Mouse (Mus musculus) lung, adult 2 months (tissue): ENCODE results near the gene Glis1. TPM values are rescaled to one million over a fixed set of nuclear protein-coding genes. Genes with fewer than 3 reads are reported as not detected.

Experiments used
- DNase-seq: peaks from one replicate; pipeline ENCODE4 v3.0.0; 2022
- H3K4me1 ChIP-seq: fragments of 200-500 bp; 2 replicates; pipeline ENCODE4 v1.6.1; 2011; ENCODE audit warnings: low read length; ENCODE audit not compliant: control insufficient read depth, insufficient read depth
- H3K4me3 ChIP-seq: fragments of 200-500 bp; replicated peaks from 2 replicates; pipeline ENCODE3; 2011; ENCODE audit warnings: low read depth, mild to moderate bottlenecking, control low read depth, low read length; ENCODE audit errors: extremely low read depth
- CTCF ChIP-seq: fragments of 200-500 bp; IDR thresholded peaks from 2 replicates; pipeline ENCODE4 v1.5.1; 2011; ENCODE audit warnings: mild to moderate bottlenecking, low read length, control low read depth; ENCODE audit not compliant: insufficient read depth
- POLR2A ChIP-seq: fragments of 200-500 bp; IDR thresholded peaks from 2 replicates; pipeline ENCODE4 v1.6.1; 2011; ENCODE audit warnings: low read depth, mild to moderate bottlenecking, control low read depth, low read length, borderline replicate concordance; ENCODE audit errors: extremely low read depth
- WGBS: fragments of 180-500 bp; shearing (Covaris S2); methylation state at CpG from one replicate; pipeline ENCODE4 v1.1.7; 2018; 5-methylcytosine and 5-hydroxymethylcytosine counted together
- polyA plus RNA-seq: library from polyadenylated mRNA; depleted of rRNA; stranded (reverse); fragments of >200 nt; gene quantifications from 2 replicates; pipeline ENCODE4 v1.2.3, GENCODE M21; 2012

The Glis1 gene
- polyA plus RNA-seq, 1 experiment: 0.78 TPM

DNA sequence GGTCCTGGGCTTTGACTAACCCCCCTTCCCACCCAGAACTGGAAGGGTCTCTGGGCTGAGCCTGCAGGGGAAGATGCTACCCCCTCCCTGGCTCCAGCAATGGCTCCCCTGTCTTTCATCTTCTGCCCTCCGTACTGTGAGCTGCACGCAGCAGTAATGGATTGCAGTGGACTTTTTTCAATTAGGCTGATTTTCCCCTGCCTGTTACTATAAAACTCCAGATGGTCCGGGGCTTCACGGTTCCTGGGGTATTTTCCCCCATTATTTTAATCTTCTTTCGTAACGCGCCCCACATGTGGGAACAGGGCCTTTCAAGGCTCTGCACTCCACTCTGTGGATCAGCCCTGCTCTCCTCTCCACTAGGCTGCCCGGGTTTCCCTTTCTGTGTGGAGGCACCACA is 175.4 kb downstream of the Glis1 start:
- 92% methylated on average over 8 of the region's 8 CpGs for WGBS
- no peak for DNase-seq
- no peak overlapping the region for H3K4me3 ChIP-seq
- H3K4me1 ChIP-seq: no peaks in the 10 kb centered on the region
- TF ChIP-seq CTCF (no peak), POLR2A (no peak)

- Histone ChIP-seq H3K4me1 (no peaks in the 10 kb centered on the region), H3K4me3 (no peak overlapping the region)
- no peak for TF ChIP-seq CTCF
- no peak for TF ChIP-seq POLR2A
- DNase-seq: no peak
- 58% methylated on average over 9 of the region's 9 CpGs for WGBS
These were observed 177.7 kb downstream of the Glis1 start for GRCm38 (mm10) chr4:107611888-107612650.

DNA sequence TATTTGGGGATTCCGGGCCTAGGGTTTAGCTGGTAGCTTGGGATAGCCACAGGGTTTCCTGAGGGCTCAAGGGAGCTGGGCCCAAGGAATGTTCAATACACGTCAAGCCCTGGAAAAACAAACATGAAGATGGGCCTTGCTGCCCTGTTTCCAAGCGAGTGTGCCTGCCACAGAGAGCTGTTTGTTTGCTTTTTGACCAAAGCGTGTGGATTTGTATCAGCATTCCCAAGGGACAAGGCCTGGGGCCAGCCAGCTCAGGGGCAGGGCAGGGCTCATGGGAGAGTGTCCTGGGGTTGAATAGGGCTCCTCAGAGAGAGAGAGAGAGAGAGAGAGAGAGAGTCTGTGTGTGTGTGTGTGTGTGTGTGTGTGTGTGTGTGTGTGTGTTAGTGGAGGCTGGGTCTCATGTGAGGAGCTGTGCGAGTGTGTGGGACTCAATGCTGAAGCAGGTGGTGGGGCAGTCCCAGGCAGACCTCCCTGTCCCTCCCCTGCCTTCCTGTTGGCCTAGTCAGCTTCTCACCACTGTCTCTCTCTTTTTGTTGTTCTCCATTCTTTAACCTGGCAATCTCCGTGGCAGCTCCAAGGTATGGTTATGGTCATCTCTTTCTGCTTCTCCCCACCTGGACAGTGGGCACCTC is 183.3 kb downstream of the Glis1 start:
- Histone ChIP-seq H3K4me3 (no peak overlapping the region), H3K4me1 (no peaks in the 10 kb centered on the region)
- WGBS: 53% methylated on average over 6 of the region's 6 CpGs
- no peak for DNase-seq
- TF ChIP-seq POLR2A (no peak), CTCF (no peak)

- no peaks in the 10 kb centered on the region for H3K4me1 ChIP-seq
- TF ChIP-seq CTCF: no peak
- no peak for TF ChIP-seq POLR2A
- no peak for DNase-seq
- WGBS: 92% methylated on average over 7 of the region's 7 CpGs
- H3K4me3 ChIP-seq: no peak overlapping the region
These were observed 185.1 kb downstream of the Glis1 start for GRCm38 (mm10) chr4:107619487-107619886.

GRCm38 (mm10) chr4:107621366-107621765 is 187.0 kb downstream of the Glis1 start:
- Histone ChIP-seq H3K4me1 (no peaks in the 10 kb centered on the region), H3K4me3 (no peak overlapping the region)
- DNase-seq: no peak
- no peak for TF ChIP-seq POLR2A
- no peak for TF ChIP-seq CTCF
- 65% methylated on average over 5 of the region's 5 CpGs for whole genome bisulfite sequencing

DNA sequence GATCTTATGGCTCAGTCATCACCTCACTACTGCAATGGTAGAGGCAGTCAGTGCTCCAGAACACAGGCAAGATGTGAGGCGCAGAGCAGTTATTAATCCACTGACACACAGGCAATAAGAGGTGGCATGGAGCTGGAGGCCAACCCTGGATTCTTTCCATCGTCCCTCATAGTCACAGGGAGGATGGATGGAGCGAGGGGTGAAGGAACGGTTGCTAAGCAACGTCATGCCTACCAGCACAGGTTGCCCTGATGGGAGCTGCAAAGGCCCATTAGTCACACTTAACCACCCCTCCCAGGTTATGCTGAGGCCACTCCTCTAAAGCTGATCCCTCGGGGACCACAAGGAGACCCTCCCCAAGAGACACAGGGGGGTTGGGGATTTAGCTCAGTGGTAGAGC is 187.9 kb downstream of the Glis1 start:
- no peak for DNase-seq
- H3K4me1 ChIP-seq: no peaks in the 10 kb centered on the region
- WGBS: 69% methylated on average over 6 of the region's 6 CpGs
- no peak overlapping the region for H3K4me3 ChIP-seq
- no peak for TF ChIP-seq CTCF
- no peak for TF ChIP-seq POLR2A

DNA sequence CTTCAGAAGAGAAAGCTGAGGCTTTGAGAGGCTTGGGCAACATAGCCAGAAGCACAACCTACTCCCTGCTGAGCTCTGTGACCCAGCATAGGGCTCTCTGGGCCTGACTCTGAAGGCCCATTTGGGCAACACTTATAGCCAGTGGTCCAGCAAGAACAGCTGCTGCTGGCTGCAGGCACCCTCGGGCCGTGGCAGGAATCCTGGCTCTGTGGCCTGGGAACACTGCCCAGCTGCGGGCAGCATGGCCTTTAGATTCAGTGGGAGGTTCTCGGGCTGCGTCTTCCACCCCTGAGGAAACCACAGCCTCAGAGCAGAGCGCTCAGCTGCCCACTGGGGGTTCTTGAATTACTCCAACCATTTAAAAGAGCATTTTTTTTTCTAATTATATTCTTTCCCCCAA is 189.5 kb downstream of the Glis1 start:
- 66% methylated on average over 6 of the region's 6 CpGs for WGBS
- H3K4me3 ChIP-seq: no peak overlapping the region
- DNase-seq: no peak
- TF ChIP-seq POLR2A: no peak
- no peak for TF ChIP-seq CTCF
- no peaks in the 10 kb centered on the region for H3K4me1 ChIP-seq

DNA sequence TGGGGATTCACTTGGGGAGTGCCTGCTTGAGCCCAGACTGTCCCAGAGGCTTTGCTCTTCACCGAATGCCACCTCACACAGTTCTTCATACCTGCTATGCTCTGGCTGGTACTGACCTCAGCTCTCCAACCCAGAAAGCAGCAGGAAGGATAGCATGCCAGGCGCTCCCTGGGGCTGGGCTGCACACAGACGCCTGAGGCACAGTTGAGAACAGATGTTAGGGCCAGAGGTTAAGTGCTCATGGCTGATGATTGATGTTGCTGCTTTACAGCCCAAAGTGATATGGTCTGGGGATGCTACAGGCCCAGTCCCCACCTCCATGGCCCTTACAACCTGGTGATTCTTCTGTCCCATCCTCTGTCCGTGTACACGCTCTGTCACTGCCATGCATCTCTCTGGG is 190.6 kb downstream of the Glis1 start:
- no peak for DNase-seq
- 68% methylated on average over 5 of the region's 5 CpGs for WGBS
- no peak for TF ChIP-seq CTCF
- no peak for TF ChIP-seq POLR2A
- H3K4me1 ChIP-seq: no peaks in the 10 kb centered on the region
- H3K4me3 ChIP-seq: no peak overlapping the region

- 62% methylated on average over 4 of the region's 4 CpGs for WGBS
- Histone ChIP-seq H3K4me1 (no peaks in the 10 kb centered on the region), H3K4me3 (no peak overlapping the region)
- no peak for DNase-seq
- TF ChIP-seq CTCF (no peak), POLR2A (no peak)
These were observed 193.8 kb downstream of the Glis1 start for GRCm38 (mm10) chr4:107628226-107628625.

- Histone ChIP-seq H3K4me3 (no peak overlapping the region), H3K4me1 (no peaks in the 10 kb centered on the region)
- 48% methylated on average over 17 of the region's 17 CpGs for WGBS
- no peak for DNase-seq
- TF ChIP-seq CTCF (no peak), POLR2A (no peak)
These were observed 194.6 kb downstream of the Glis1 start for GRCm38 (mm10) chr4:107628921-107629411.
